Mouse (Mus musculus): ENCODE measurements around the gene Psmc5. TPM values are rescaled to one million over a fixed set of nuclear protein-coding genes. Genes with fewer than 3 reads are reported as not detected.

Gene Psmc5
- total RNA-seq, 1 experiment: 263 TPM

DNA sequence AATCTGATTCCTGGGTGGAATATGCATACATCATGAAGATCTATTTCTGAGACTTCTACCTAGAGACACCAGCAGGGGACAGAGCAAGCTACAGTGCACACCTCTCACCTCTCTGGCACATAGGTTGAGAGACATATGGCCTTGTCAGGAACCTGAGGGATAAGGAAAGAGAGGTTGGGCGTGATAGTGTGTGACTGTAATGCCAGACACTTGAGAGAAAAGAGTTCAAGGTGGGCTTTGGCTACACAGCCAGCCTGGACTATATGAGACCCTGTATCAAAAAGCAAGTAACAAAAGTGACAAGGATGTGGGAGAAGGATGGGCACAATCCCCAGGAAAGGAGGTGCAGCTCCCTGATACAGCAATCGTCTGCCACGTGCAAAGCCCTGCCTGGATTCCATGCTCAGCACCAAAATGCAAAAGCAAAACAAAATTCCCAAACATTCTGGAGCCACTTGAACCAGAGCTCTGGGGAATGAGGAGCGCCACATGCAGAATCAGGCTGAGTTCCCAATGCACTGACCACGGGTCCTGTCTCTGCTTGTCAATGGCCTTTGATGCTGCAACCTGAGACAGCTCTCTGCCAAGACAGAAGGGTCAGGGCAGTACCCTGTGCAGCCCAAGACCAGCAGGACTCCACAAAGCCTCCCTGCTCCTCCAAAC, 15.3 kb downstream of the Psmc5 start:
- H3K4me3 ChIP-seq (ENCODE audit: insufficient read depth in 1 of 2, low read depth in 1 of 2, low read length in 2 of 2, poor library complexity in 1 of 2, severe bottlenecking in 1 of 2): peak overlapping the region; percentile 78 to 88
- H3K36me3 ChIP-seq (ENCODE audit: control insufficient read depth, insufficient read depth, low read length, poor library complexity, severe bottlenecking): peaks cover 4% of the 10 kb centered on the region; the same call in 1 of the 2 replicates
- no peak overlapping the region for H3K27ac ChIP-seq (ENCODE audit: insufficient read depth, low read depth, low read length, poor library complexity, severe bottlenecking)
- peaks cover 9 to 24% of the 10 kb centered on the region in 2 experiments for H3K4me1 ChIP-seq (ENCODE audit: control insufficient read depth in 2 of 2, insufficient read depth in 2 of 2, low read length in 2 of 2, poor library complexity in 1 of 2)
- in situ Hi-C loops (cut with MboI; ENCODE audit: low sequenced_read_pairs in 2 of 2, unreplicated experiment in 2 of 2): no loop called here
- no peak for TF ChIP-seq HCFC1 (IDR thresholded peaks at IDR 0.05; ENCODE audit: borderline replicate concordance, insufficient read depth, low read length)
- no peak for TF ChIP-seq ZC3H11A (IDR thresholded peaks at IDR 0.05; ENCODE audit: borderline replicate concordance, low read depth, low read length)
- no peak for TF ChIP-seq MAFK (IDR thresholded peaks at IDR 0.05; ENCODE audit: insufficient read depth, low read depth, low read length)
- TF ChIP-seq CHD2 (IDR thresholded peaks at IDR 0.05; ENCODE audit: low read depth, low read length): no peak
- no peak for TF ChIP-seq ZNF384 (IDR thresholded peaks at IDR 0.05; ENCODE audit: low read depth, low read length)
- H3K9ac ChIP-seq (ENCODE audit: insufficient read depth, low read depth, low read length, poor library complexity, severe bottlenecking): peak overlapping the region; percentile 93
- no peak for DNase-seq (ENCODE audit: low read depth, low spot score)
- H3K9me3 ChIP-seq (ENCODE audit: control insufficient read depth, insufficient read depth, low read depth, low read length): no peaks in the 10 kb centered on the region

DNA sequence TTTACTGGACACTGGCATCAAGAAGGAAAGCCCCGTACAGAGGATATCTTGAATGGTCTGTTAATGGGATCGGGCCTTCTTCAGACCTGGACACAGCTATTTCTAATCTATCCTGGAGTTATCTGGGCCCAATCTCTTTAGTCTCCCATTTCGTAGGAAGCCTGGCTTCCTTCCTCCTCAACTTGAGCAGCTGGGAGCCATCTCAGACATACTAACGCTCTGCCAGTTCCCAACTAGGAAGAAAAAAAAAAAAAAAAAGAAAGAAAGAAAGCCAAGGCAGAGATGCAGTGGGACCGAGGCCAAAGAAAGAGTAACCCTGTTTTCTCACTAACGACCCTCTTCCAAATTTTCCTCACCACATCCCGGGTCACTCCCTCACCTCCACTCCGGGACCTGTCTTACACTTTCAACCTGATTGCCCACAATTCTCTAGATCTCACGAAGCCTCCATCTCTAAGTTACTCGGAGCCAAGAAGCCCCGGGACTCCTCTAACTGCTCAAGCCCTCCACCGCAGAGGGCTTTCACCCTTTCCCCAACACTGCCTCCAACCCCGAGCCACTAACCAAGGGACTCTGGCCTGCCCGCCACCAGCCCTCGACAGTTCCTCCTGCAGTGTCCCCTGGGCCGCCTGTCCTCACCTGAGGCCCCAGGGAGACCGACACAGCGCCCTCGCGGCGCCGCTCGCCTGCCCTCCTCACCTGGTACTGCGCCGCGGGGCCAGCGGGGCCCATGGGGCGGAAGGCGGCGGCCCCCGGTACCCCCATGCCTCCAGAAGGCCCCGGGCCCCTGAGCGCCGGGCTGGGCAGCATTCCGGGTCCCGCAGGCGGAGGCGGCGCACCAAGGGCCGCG, 16.1 kb downstream of the Psmc5 start:
- in situ Hi-C loops (cut with MboI; ENCODE audit: low sequenced_read_pairs in 2 of 2, unreplicated experiment in 2 of 2): no loop called here
- Histone ChIP-seq H3K27ac (ENCODE audit: insufficient read depth, low read depth, low read length, poor library complexity, severe bottlenecking) (peak overlapping the region; percentile 67), H3K36me3 (ENCODE audit: control insufficient read depth, insufficient read depth, low read length, poor library complexity, severe bottlenecking) (peaks cover 4% of the 10 kb centered on the region; the same call in 1 of the 2 replicates), H3K4me3 (ENCODE audit: insufficient read depth in 1 of 2, low read depth in 1 of 2, low read length in 2 of 2, poor library complexity in 1 of 2, severe bottlenecking in 1 of 2) (peak overlapping the region; percentile 78 to 88), H3K9ac (ENCODE audit: insufficient read depth, low read depth, low read length, poor library complexity, severe bottlenecking) (peak overlapping the region; percentile 93), H3K9me3 (ENCODE audit: control insufficient read depth, insufficient read depth, low read depth, low read length) (no peaks in the 10 kb centered on the region), H3K4me1 (ENCODE audit: control insufficient read depth in 2 of 2, insufficient read depth in 2 of 2, low read length in 2 of 2, poor library complexity in 1 of 2) (peaks cover 9 to 25% of the 10 kb centered on the region in 2 experiments)
- TF ChIP-seq MAFK (IDR thresholded peaks at IDR 0.05; ENCODE audit: insufficient read depth, low read depth, low read length) (no peak), ZNF384 (IDR thresholded peaks at IDR 0.05; ENCODE audit: low read depth, low read length) (0 out of 2 replicates have a peak, but pooled peaks have one; percentile 37)
- no peak for DNase-seq (ENCODE audit: low read depth, low spot score)

DNA sequence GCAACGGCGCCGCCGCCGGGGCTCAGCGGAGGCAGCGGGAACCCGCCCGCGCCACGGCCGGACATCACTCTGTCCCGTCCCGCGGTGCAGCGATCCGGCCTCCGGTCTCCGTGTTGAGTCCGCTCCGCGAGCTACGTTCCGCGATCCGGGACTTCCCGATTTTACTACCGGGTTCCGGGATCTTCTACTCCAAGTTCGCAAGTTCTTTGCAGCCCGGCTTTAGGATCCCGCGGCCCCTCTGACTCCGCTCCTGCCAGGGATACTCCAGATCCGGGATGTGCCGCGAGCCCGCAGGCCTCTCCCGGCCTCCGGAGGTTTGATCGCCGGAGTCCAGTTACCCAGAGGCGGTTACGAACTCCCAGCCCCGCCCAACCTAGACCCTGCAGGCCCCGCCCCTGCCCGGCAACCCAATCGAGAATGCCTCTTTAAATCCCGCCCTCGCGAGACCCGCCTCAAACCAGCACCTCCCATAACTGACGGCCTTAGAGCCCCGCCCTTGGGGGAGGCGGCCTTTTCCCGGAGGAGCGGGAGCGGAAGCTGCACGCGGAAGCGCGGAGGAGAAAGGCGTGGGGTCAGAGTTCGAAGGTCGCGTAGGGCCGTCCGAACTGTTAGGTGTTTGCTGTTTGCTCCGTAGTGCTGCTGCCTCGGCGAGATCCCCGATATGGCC, 16.8 kb downstream of the Psmc5 start, which contains the start of gene Smarcd2:
TSS of gene Smarcd2 (minus strand) at position 329 of the 667 bp plus-strand sequence.
- Histone ChIP-seq H3K4me3 (ENCODE audit: insufficient read depth in 1 of 2, low read depth in 1 of 2, low read length in 2 of 2, poor library complexity in 1 of 2, severe bottlenecking in 1 of 2) (peak within 1 kb of the TSS; percentile 78 to 88), H3K4me1 (ENCODE audit: control insufficient read depth in 2 of 2, insufficient read depth in 2 of 2, low read length in 2 of 2, poor library complexity in 1 of 2) (peaks cover 6 to 23% of the 10 kb centered on the region in 2 experiments), H3K9ac (ENCODE audit: insufficient read depth, low read depth, low read length, poor library complexity, severe bottlenecking) (peak within 1 kb of the TSS; percentile 93), H3K9me3 (ENCODE audit: control insufficient read depth, insufficient read depth, low read depth, low read length) (no peaks in the 10 kb centered on the region), H3K27ac (ENCODE audit: insufficient read depth, low read depth, low read length, poor library complexity, severe bottlenecking) (peak within 1 kb of the TSS; percentile 96), H3K36me3 (ENCODE audit: control insufficient read depth, insufficient read depth, low read length, poor library complexity, severe bottlenecking) (no peaks in the 10 kb centered on the region)
- DNase-seq (ENCODE audit: low read depth, low spot score): peak; percentile 99
- in situ Hi-C loops (cut with MboI; ENCODE audit: low sequenced_read_pairs in 2 of 2, unreplicated experiment in 2 of 2): no loop called here
- TF ChIP-seq CHD2 (IDR thresholded peaks at IDR 0.05; ENCODE audit: low read depth, low read length) (peak; percentile 98), HCFC1 (IDR thresholded peaks at IDR 0.05; ENCODE audit: borderline replicate concordance, insufficient read depth, low read length) (0 out of 2 replicates have a peak, but pooled peaks have one; percentile 64), ZC3H11A (IDR thresholded peaks at IDR 0.05; ENCODE audit: borderline replicate concordance, low read depth, low read length) (no peak), ZNF384 (IDR thresholded peaks at IDR 0.05; ENCODE audit: low read depth, low read length) (peak; percentile 6; the same call in 1 of the 2 replicates)

DNA sequence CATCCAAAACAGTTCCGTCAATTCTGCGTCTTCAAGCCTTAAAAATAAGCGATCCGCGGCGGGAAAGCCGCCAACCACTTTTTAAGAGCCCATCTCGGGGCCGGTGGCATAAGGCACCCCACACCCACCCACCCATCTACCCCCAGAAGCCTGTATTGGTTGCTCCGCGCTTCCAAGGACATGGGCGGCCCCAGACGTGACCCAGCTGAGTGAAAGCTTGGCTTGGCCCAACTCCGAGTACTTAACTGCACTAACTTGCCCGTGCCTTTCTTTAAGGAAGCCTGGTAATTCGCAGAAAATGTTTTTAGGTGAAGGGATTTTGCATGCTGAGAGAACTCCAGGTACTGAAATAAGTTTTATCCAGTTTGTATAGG, 17.3 kb downstream of the Psmc5 start:
- no peaks in the 10 kb centered on the region for H3K9me3 ChIP-seq (ENCODE audit: control insufficient read depth, insufficient read depth, low read depth, low read length)
- peak overlapping the region; percentile 58 to 78 for H3K4me3 ChIP-seq (ENCODE audit: insufficient read depth in 1 of 2, low read depth in 1 of 2, low read length in 2 of 2, poor library complexity in 1 of 2, severe bottlenecking in 1 of 2)
- no peaks in the 10 kb centered on the region for H3K36me3 ChIP-seq (ENCODE audit: control insufficient read depth, insufficient read depth, low read length, poor library complexity, severe bottlenecking)
- peaks cover 6 to 21% of the 10 kb centered on the region in 2 experiments for H3K4me1 ChIP-seq (ENCODE audit: control insufficient read depth in 2 of 2, insufficient read depth in 2 of 2, low read length in 2 of 2, poor library complexity in 1 of 2)
- peak overlapping the region; percentile 89 for H3K9ac ChIP-seq (ENCODE audit: insufficient read depth, low read depth, low read length, poor library complexity, severe bottlenecking)
- TF ChIP-seq ZNF384 (IDR thresholded peaks at IDR 0.05; ENCODE audit: low read depth, low read length): no peak
- no peak for TF ChIP-seq CHD2 (IDR thresholded peaks at IDR 0.05; ENCODE audit: low read depth, low read length)
- TF ChIP-seq MAFK (IDR thresholded peaks at IDR 0.05; ENCODE audit: insufficient read depth, low read depth, low read length): no peak
- H3K27ac ChIP-seq (ENCODE audit: insufficient read depth, low read depth, low read length, poor library complexity, severe bottlenecking): peak overlapping the region; percentile 96
- in situ Hi-C loops (cut with MboI; ENCODE audit: low sequenced_read_pairs in 2 of 2, unreplicated experiment in 2 of 2): no loop called here
- no peak for DNase-seq (ENCODE audit: low read depth, low spot score)

All from ES-E14 (cell line).